Comparison of ENCODE assay signal across 32 mouse cellular contexts in the genomic region with DNA sequence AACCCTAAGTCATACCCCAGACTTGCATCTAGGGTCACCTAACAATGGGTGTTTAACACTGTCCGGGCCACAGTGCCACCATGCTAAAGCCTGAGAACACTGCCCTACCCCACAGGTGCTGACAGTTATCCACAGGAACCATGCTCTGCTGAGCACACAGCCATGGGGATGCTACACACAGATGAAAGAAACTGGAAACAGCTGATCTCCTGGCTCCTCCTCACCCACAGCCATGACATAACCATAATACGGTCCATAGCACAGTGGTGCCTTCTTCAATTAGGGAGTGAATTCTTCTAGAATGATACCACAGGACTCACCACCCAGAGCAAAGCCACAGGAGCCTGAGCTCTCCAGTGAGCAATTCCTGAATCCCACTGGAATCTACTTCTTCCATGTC.
DNase-seq lines count a peak whose midpoint lies in the region; ATAC-seq and TF ChIP-seq lines count a peak whose summit lies in the region.
"Had no signal": no experiment of that assay in that cellular context is flagged by ENCODE, and none has a peak within 500 bp of the region (broad histone marks: within the 10 kb centered on the region; RNA-seq: fewer than 3 reads in every experiment).

No protein-coding gene starts in this region.

- no peaks in the 10 kb centered on the region for H3K9me3 ChIP-seq in kidney, embryonic 15.5 days (replicated peaks)
- H3K9me3 ChIP-seq in kidney, embryonic 14.5 days (ENCODE audit: control insufficient read depth, low read length): no peaks in the 10 kb centered on the region
- H3K9me3 ChIP-seq in lung, embryonic 14.5 days (ENCODE audit: low read depth, low read length): no peaks in the 10 kb centered on the region
- H3K9me3 ChIP-seq: embryonic facial prominence, embryonic 10.5 days; embryonic facial prominence, embryonic 15.5 days; hindbrain, embryonic 12.5 days; intestine, embryonic 15.5 days; limb, embryonic 10.5 days; limb, embryonic 15.5 days; liver, embryonic 15.5 days; stomach, embryonic 15.5 days had no signal

- H3K9ac ChIP-seq in kidney, embryonic 15.5 days: no peak overlapping the region
- H3K9ac ChIP-seq in kidney, embryonic 14.5 days (ENCODE audit: low read depth, low read length): no peak overlapping the region
- no peak overlapping the region for H3K9ac ChIP-seq in lung, embryonic 14.5 days
- H3K9ac ChIP-seq: embryonic facial prominence, embryonic 15.5 days; hindbrain, embryonic 12.5 days; intestine, embryonic 15.5 days; limb, embryonic 15.5 days; liver, embryonic 15.5 days; stomach, embryonic 15.5 days had no signal

- WGBS in kidney, embryonic 15.5 days: 84% methylated on average over 2 of the region's 2 CpGs
- WGBS in kidney, embryonic 14.5 days: 80% methylated on average over 2 of the region's 2 CpGs
- WGBS in lung, embryonic 14.5 days: 94% methylated on average over 2 of the region's 2 CpGs
- WGBS in lung, adult 2 months: 90% methylated on average over 2 of the region's 2 CpGs

- no peak for TF ChIP-seq CTCF in lung, embryonic 14.5 days (IDR thresholded peaks at IDR 0.05; ENCODE audit: low read depth)
- TF ChIP-seq CTCF in lung, adult 2 months (IDR thresholded peaks at IDR 0.05; ENCODE audit: insufficient read depth, low read length): no peak

- H3K4me2 ChIP-seq in kidney, embryonic 15.5 days: no peak overlapping the region
- H3K4me2 ChIP-seq in kidney, embryonic 14.5 days (replicated peaks; ENCODE audit: low read depth, low read length): no peak overlapping the region
- no peak overlapping the region for H3K4me2 ChIP-seq in lung, embryonic 14.5 days
- H3K4me2 ChIP-seq: embryonic facial prominence, embryonic 15.5 days; heart, embryonic 11.5 days; hindbrain, embryonic 12.5 days; intestine, embryonic 15.5 days; limb, embryonic 15.5 days; liver, embryonic 15.5 days; stomach, embryonic 15.5 days had no signal

- H3K27me3 ChIP-seq in kidney, embryonic 15.5 days: no peaks in the 10 kb centered on the region
- H3K27me3 ChIP-seq in kidney, embryonic 14.5 days (ENCODE audit: control insufficient read depth, insufficient read depth, low read length): no peaks in the 10 kb centered on the region
- H3K27me3 ChIP-seq in lung, embryonic 14.5 days (ENCODE audit: insufficient read depth, low read length): no peaks in the 10 kb centered on the region
- H3K27me3 ChIP-seq: embryonic facial prominence, embryonic 15.5 days; hindbrain, embryonic 12.5 days; limb, embryonic 15.5 days; liver, embryonic 15.5 days; stomach, embryonic 15.5 days had no signal

- ATAC-seq in kidney, embryonic 15.5 days (replicated peaks; ENCODE audit: low FRiP score): peak; percentile 35; the same call in 1 of the 2 replicates
- ATAC-seq in kidney, embryonic 14.5 days (ENCODE audit: low FRiP score, low TSS enrichment): no peak
- no peak for ATAC-seq in lung, embryonic 14.5 days (ENCODE audit: insufficient read depth)
- ATAC-seq: activated CD4-positive, CD25-positive, alpha-beta regulatory T cell, adult 4 months; forebrain, embryonic 14.5 days; hindbrain, postnatal 0 days; intestine, embryonic 15.5 days had no signal

- DNase-seq in lung, embryonic 14.5 days: no peak
- no peak for DNase-seq in lung, adult 2 months
- peak; percentile 51 to 54 for DNase-seq in spleen, postnatal 36 days (ENCODE audit: low spot score in 2 of 2)
- DNase-seq in spleen, postnatal 14 days (ENCODE audit: low spot score in 2 of 2): no peak
- no peak for DNase-seq in adrenal gland, postnatal 4 days (ENCODE audit: low spot score in 2 of 2)
- DNase-seq in frontal cortex, postnatal 10 days (ENCODE audit: low spot score in 2 of 2): no peak
- DNase-seq: adrenal gland, adult 8-10 months; cerebellum, adult 8-10 months; cerebellum, postnatal 25 days; gastrocnemius, postnatal 25 days; heart, adult 18-20 months; heart, postnatal 36 days; kidney, adult 2 months; kidney, postnatal 36 days; layer of hippocampus, postnatal 36 days; midbrain, embryonic 14.5 days; right cerebral cortex, postnatal 25 days; spleen, adult 18-20 months had no signal

- H3K4me1 ChIP-seq in kidney, embryonic 15.5 days: peaks cover 38% of the 10 kb centered on the region
- H3K4me1 ChIP-seq in kidney, embryonic 14.5 days (ENCODE audit: control insufficient read depth, insufficient read depth, low read length): peaks cover 13% of the 10 kb centered on the region; the same call in 1 of the 2 replicates
- H3K4me1 ChIP-seq in lung, embryonic 14.5 days (ENCODE audit: insufficient read depth): peaks cover 19% of the 10 kb centered on the region
- H3K4me1 ChIP-seq in lung, adult 2 months (ENCODE audit: control insufficient read depth, insufficient read depth, low read length): peaks cover 6% of the 10 kb centered on the region

- TF ChIP-seq POLR2A in lung, adult 2 months (IDR thresholded peaks at IDR 0.05; ENCODE audit: borderline replicate concordance, extremely low read depth, low read depth, low read length): no peak

- no peak overlapping the region for H3K27ac ChIP-seq in kidney, embryonic 15.5 days
- H3K27ac ChIP-seq in kidney, embryonic 14.5 days (ENCODE audit: low read depth, low read length): no peak overlapping the region
- peak overlapping the region; percentile 47; the same call in 1 of the 2 replicates for H3K27ac ChIP-seq in lung, embryonic 14.5 days (ENCODE audit: low read depth)
- H3K27ac ChIP-seq: embryonic facial prominence, embryonic 10.5 days; embryonic facial prominence, embryonic 15.5 days; hindbrain, embryonic 12.5 days; hindbrain, postnatal 0 days; intestine, embryonic 15.5 days; limb, embryonic 10.5 days; limb, embryonic 15.5 days; liver, embryonic 15.5 days; stomach, embryonic 15.5 days had no signal

- H3K4me3 ChIP-seq in kidney, embryonic 15.5 days (replicated peaks): no peak overlapping the region
- no peak overlapping the region for H3K4me3 ChIP-seq in kidney, embryonic 14.5 days (ENCODE audit: low read length)
- H3K4me3 ChIP-seq in lung, embryonic 14.5 days (ENCODE audit: low read depth, low read length): no peak overlapping the region
- H3K4me3 ChIP-seq in lung, adult 2 months (replicated peaks; ENCODE audit: extremely low read depth, low read depth, low read length): no peak overlapping the region
- H3K4me3 ChIP-seq: embryonic facial prominence, embryonic 10.5 days; embryonic facial prominence, embryonic 15.5 days; hindbrain, embryonic 12.5 days; intestine, embryonic 15.5 days; limb, embryonic 10.5 days; limb, embryonic 15.5 days; liver, embryonic 15.5 days; stomach, embryonic 15.5 days had no signal

- no peaks in the 10 kb centered on the region for H3K36me3 ChIP-seq in kidney, embryonic 15.5 days
- no peaks in the 10 kb centered on the region for H3K36me3 ChIP-seq in kidney, embryonic 14.5 days (ENCODE audit: control insufficient read depth, insufficient read depth, low read length)
- H3K36me3 ChIP-seq in lung, embryonic 14.5 days (ENCODE audit: insufficient read depth): 0 out of 2 replicates have a peak, but pooled peaks cover under 1% of the 10 kb centered on the region
- H3K36me3 ChIP-seq: embryonic facial prominence, embryonic 15.5 days; intestine, embryonic 15.5 days; limb, embryonic 10.5 days; limb, embryonic 15.5 days; liver, embryonic 15.5 days; stomach, embryonic 15.5 days had no signal

Comparison
In these comparisons a context has a peak if more than half of its experiments do, and no peak if none do; other contexts are left out.
1. DNase-seq: peak in spleen, postnatal 36 days (2 of 2); none in lung, embryonic 14.5 days (single experiment), lung, adult 2 months (single experiment), spleen, postnatal 14 days (0 of 2), adrenal gland, postnatal 4 days (0 of 2) and frontal cortex, postnatal 10 days (0 of 2).